Mouse (Mus musculus): ENCODE measurements at regions not wholly inside any gene's neighbourhood (a gene's known extent, or its start where the extent isn't known, plus 50 kb on each side); places are given as distances from the start of the nearest gene placed in this dataset.

GRCm38 (mm10) chr8:26892380-26892779 lies 84.7 kb upstream of the Zfp703 start:
- TF ChIP-seq CTCF (IDR thresholded peaks at IDR 0.05; ENCODE audit: control insufficient read depth, insufficient read depth, insufficient read length) (no peak), MYOD1 (IDR thresholded peaks at IDR 0.05; ENCODE audit: control insufficient read depth, insufficient read length, low read depth) (no peak), MAX (IDR thresholded peaks at IDR 0.05) (no peak)

All from C2C12 (cell line).